Mouse (Mus musculus): Measurements from ENCODE around the gene Llgl1. TPM values are rescaled to one million over a fixed set of nuclear protein-coding genes. Genes with fewer than 3 reads are reported as not detected.
A peak's percentile ranks its signal among the peaks of the same experiment; 100 is the strongest.

Gene Llgl1
- polyA plus RNA-seq, 1 experiment from 2014 or later = 35.6 TPM

- no peaks in the 10 kb centered on the region for H3K9me3 ChIP-seq (ENCODE audit: control insufficient read depth, low read length)
- peaks cover 63% of the 10 kb centered on the region for H3K36me3 ChIP-seq (ENCODE audit: control insufficient read depth, insufficient read depth, low read length)
- H3K27me3 ChIP-seq (replicated peaks; ENCODE audit: control insufficient read depth, insufficient read depth, low read length) = no peaks in the 10 kb centered on the region
- no peak overlapping the region for H3K27ac ChIP-seq (ENCODE audit: low read depth, low read length)
- no peak for DNase-seq (ENCODE audit: low spot score)
- no peak overlapping the region for H3K4me3 ChIP-seq (ENCODE audit: low read depth, low read length)
- ATAC-seq (replicated peaks; ENCODE audit: low FRiP score) = no peak
- no peak overlapping the region for H3K4me2 ChIP-seq
- WGBS = 91% methylated on average over 13 of the region's 13 CpGs
- H3K4me1 ChIP-seq (replicated peaks; ENCODE audit: control insufficient read depth, insufficient read depth, low read length) = no peaks in the 10 kb centered on the region
- H3K9ac ChIP-seq (ENCODE audit: low read depth, low read length) = no peak overlapping the region
Measured at GRCm38 (mm10) chr11:60712639-60713255, 13.2 kb downstream of the Llgl1 start.

- Histone ChIP-seq H3K27ac (ENCODE audit: low read depth, low read length) (no peak overlapping the region), H3K4me2 (no peak overlapping the region), H3K27me3 (replicated peaks; ENCODE audit: control insufficient read depth, insufficient read depth, low read length) (no peaks in the 10 kb centered on the region), H3K4me3 (ENCODE audit: low read depth, low read length) (no peak overlapping the region), H3K9me3 (ENCODE audit: control insufficient read depth, low read length) (no peaks in the 10 kb centered on the region), H3K9ac (ENCODE audit: low read depth, low read length) (no peak overlapping the region), H3K36me3 (ENCODE audit: control insufficient read depth, insufficient read depth, low read length) (peaks cover 68% of the 10 kb centered on the region), H3K4me1 (replicated peaks; ENCODE audit: control insufficient read depth, insufficient read depth, low read length) (no peaks in the 10 kb centered on the region)
- DNase-seq (ENCODE audit: low spot score) (no peak), ATAC-seq (replicated peaks; ENCODE audit: low FRiP score) (no peak)
- 90% methylated on average over 5 of the region's 5 CpGs for WGBS
Measured at GRCm38 (mm10) chr11:60715833-60716232, 16.3 kb downstream of the Llgl1 start.

- Histone ChIP-seq H3K4me3 (ENCODE audit: low read depth, low read length) (no peak overlapping the region), H3K4me1 (replicated peaks; ENCODE audit: control insufficient read depth, insufficient read depth, low read length) (no peaks in the 10 kb centered on the region), H3K36me3 (ENCODE audit: control insufficient read depth, insufficient read depth, low read length) (peaks cover 66% of the 10 kb centered on the region), H3K27me3 (replicated peaks; ENCODE audit: control insufficient read depth, insufficient read depth, low read length) (no peaks in the 10 kb centered on the region), H3K4me2 (no peak overlapping the region), H3K9me3 (ENCODE audit: control insufficient read depth, low read length) (no peaks in the 10 kb centered on the region), H3K9ac (ENCODE audit: low read depth, low read length) (no peak overlapping the region), H3K27ac (ENCODE audit: low read depth, low read length) (no peak overlapping the region)
- 61% methylated on average over 5 of the region's 5 CpGs for WGBS
- DNase-seq (ENCODE audit: low spot score) (no peak), ATAC-seq (replicated peaks; ENCODE audit: low FRiP score) (peak; percentile 40; the same call in 1 of the 2 replicates)
Measured at GRCm38 (mm10) chr11:60719263-60719662, 19.7 kb downstream of the Llgl1 start.

GRCm38 (mm10) chr11:60726601-60727391, 27.3 kb downstream of the Llgl1 start, which contains the start of gene Flii:
TSS of gene Flii (minus strand) at chr11:60727263.
- WGBS = under 1% methylated on average over 58 of the region's 71 CpGs
- peak within 1 kb of the TSS; percentile 86 for H3K9ac ChIP-seq (ENCODE audit: low read depth, low read length)
- no peaks in the 10 kb centered on the region for H3K9me3 ChIP-seq (ENCODE audit: control insufficient read depth, low read length)
- no peaks in the 10 kb centered on the region for H3K27me3 ChIP-seq (replicated peaks; ENCODE audit: control insufficient read depth, insufficient read depth, low read length)
- peaks cover 14% of the 10 kb centered on the region for H3K4me1 ChIP-seq (replicated peaks; ENCODE audit: control insufficient read depth, insufficient read depth, low read length)
- peak within 1 kb of the TSS; percentile 78 for H3K4me2 ChIP-seq
- H3K4me3 ChIP-seq (ENCODE audit: low read depth, low read length) = peak within 1 kb of the TSS; percentile 84
- peaks cover 18% of the 10 kb centered on the region; the same call in 1 of the 2 replicates for H3K36me3 ChIP-seq (ENCODE audit: control insufficient read depth, insufficient read depth, low read length)
- peak; percentile 75 for ATAC-seq (replicated peaks; ENCODE audit: low FRiP score)
- H3K27ac ChIP-seq (ENCODE audit: low read depth, low read length) = peak within 1 kb of the TSS; percentile 62
- peak; percentile 86 for DNase-seq (ENCODE audit: low spot score)

GRCm38 (mm10) chr11:60727392-60728140, 28.0 kb downstream of the Llgl1 start:
- H3K4me1 ChIP-seq (replicated peaks; ENCODE audit: control insufficient read depth, insufficient read depth, low read length) = peaks cover 14% of the 10 kb centered on the region
- DNase-seq (ENCODE audit: low spot score) (no peak), ATAC-seq (replicated peaks; ENCODE audit: low FRiP score) (no peak; the same call in 1 of the 2 replicates)
- H3K9me3 ChIP-seq (ENCODE audit: control insufficient read depth, low read length) = no peaks in the 10 kb centered on the region
- H3K9ac ChIP-seq (ENCODE audit: low read depth, low read length) = peak overlapping the region; percentile 86
- peak overlapping the region; percentile 62 for H3K27ac ChIP-seq (ENCODE audit: low read depth, low read length)
- H3K36me3 ChIP-seq (ENCODE audit: control insufficient read depth, insufficient read depth, low read length) = peaks cover 16% of the 10 kb centered on the region; the same call in 1 of the 2 replicates
- H3K4me3 ChIP-seq (ENCODE audit: low read depth, low read length) = peak overlapping the region; percentile 84
- no peaks in the 10 kb centered on the region for H3K27me3 ChIP-seq (replicated peaks; ENCODE audit: control insufficient read depth, insufficient read depth, low read length)
- 8% methylated on average over 12 of the region's 12 CpGs for WGBS
- peak overlapping the region; percentile 78 for H3K4me2 ChIP-seq

GRCm38 (mm10) chr11:60728260-60728761, 28.8 kb downstream of the Llgl1 start, which contains the start of gene Mief2:
TSS of gene Mief2 (plus strand) at chr11:60728398.
- DNase-seq (ENCODE audit: low spot score) = peak; percentile 89
- Histone ChIP-seq H3K27ac (ENCODE audit: low read depth, low read length) (peak within 1 kb of the TSS; percentile 62), H3K27me3 (replicated peaks; ENCODE audit: control insufficient read depth, insufficient read depth, low read length) (no peaks in the 10 kb centered on the region), H3K4me2 (peak within 1 kb of the TSS; percentile 78), H3K9me3 (ENCODE audit: control insufficient read depth, low read length) (no peaks in the 10 kb centered on the region), H3K4me1 (replicated peaks; ENCODE audit: control insufficient read depth, insufficient read depth, low read length) (peaks cover 14% of the 10 kb centered on the region), H3K36me3 (ENCODE audit: control insufficient read depth, insufficient read depth, low read length) (peaks cover 10% of the 10 kb centered on the region; the same call in 1 of the 2 replicates), H3K9ac (ENCODE audit: low read depth, low read length) (peak within 1 kb of the TSS; percentile 86), H3K4me3 (ENCODE audit: low read depth, low read length) (peak within 1 kb of the TSS; percentile 84)
- whole genome bisulfite sequencing = under 1% methylated on average over 44 of the region's 44 CpGs
- ATAC-seq (replicated peaks; ENCODE audit: low FRiP score) = peak; percentile 91

GRCm38 (mm10) chr11:60729217-60729641, 29.7 kb downstream of the Llgl1 start:
- ATAC-seq (replicated peaks; ENCODE audit: low FRiP score) = no peak
- Histone ChIP-seq H3K4me3 (ENCODE audit: low read depth, low read length) (peak overlapping the region; percentile 84), H3K4me2 (peak overlapping the region; percentile 78), H3K4me1 (replicated peaks; ENCODE audit: control insufficient read depth, insufficient read depth, low read length) (peaks cover 14% of the 10 kb centered on the region), H3K27ac (ENCODE audit: low read depth, low read length) (no peak overlapping the region), H3K27me3 (replicated peaks; ENCODE audit: control insufficient read depth, insufficient read depth, low read length) (no peaks in the 10 kb centered on the region), H3K36me3 (ENCODE audit: control insufficient read depth, insufficient read depth, low read length) (peaks cover 8% of the 10 kb centered on the region; the same call in 1 of the 2 replicates), H3K9me3 (ENCODE audit: control insufficient read depth, low read length) (no peaks in the 10 kb centered on the region), H3K9ac (ENCODE audit: low read depth, low read length) (0 out of 2 replicates have a peak overlapping the region, but pooled peaks have one; percentile 35)
- no peak for DNase-seq (ENCODE audit: low spot score)
- WGBS = 74% methylated on average over 6 of the region's 6 CpGs

GRCm38 (mm10) chr11:60730169-60730568, 30.6 kb downstream of the Llgl1 start:
- Histone ChIP-seq H3K9ac (ENCODE audit: low read depth, low read length) (no peak overlapping the region), H3K27me3 (replicated peaks; ENCODE audit: control insufficient read depth, insufficient read depth, low read length) (no peaks in the 10 kb centered on the region), H3K4me3 (ENCODE audit: low read depth, low read length) (no peak overlapping the region), H3K36me3 (ENCODE audit: control insufficient read depth, insufficient read depth, low read length) (peaks cover 8% of the 10 kb centered on the region; the same call in 1 of the 2 replicates), H3K9me3 (ENCODE audit: control insufficient read depth, low read length) (no peaks in the 10 kb centered on the region), H3K4me2 (no peak overlapping the region), H3K4me1 (replicated peaks; ENCODE audit: control insufficient read depth, insufficient read depth, low read length) (peaks cover 14% of the 10 kb centered on the region), H3K27ac (ENCODE audit: low read depth, low read length) (no peak overlapping the region)
- DNase-seq (ENCODE audit: low spot score) (no peak), ATAC-seq (replicated peaks; ENCODE audit: low FRiP score) (no peak)
- 84% methylated on average over 9 of the region's 9 CpGs for WGBS
